Mouse (Mus musculus) right cerebral cortex, postnatal 14 days (tissue): ENCODE measurements around the gene Fntb.

Experiments
- DNase-seq: peaks from one replicate; pipeline ENCODE4 v3.0.0; 2022

The Fntb gene

DNA sequence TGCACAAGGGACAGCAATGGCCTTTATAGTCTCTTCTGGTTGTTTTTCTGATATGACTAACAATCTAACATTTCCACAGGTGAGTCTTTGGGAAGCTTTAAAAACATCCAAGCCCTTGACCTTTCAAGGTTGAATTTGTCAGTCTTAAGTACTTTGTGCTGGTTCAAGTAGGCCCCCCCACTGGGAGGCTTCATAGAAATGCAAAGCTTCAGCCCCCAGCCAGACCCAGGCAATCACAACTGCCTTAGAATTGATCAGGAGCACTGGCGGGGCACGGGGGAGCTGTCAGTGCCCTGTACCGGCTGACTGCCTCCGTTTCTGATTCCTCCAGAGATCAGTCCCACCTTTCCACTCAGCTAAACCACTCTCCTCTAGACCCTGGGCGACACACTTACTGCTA lies 199.7 kb downstream of the Fntb start:
- no peak for DNase-seq

GRCm38 (mm10) chr12:76965876-76966275 lies 200.5 kb downstream of the Fntb start:
- no peak for DNase-seq
